Mouse (Mus musculus) left cerebral cortex, adult 11 months (tissue): ENCODE data around the gene Nkd1.

Experiments used
- DNase-seq: peaks from one replicate; pipeline ENCODE4 v3.0.0; 2022; ENCODE audit warnings: low spot score

Gene Nkd1

DNA sequence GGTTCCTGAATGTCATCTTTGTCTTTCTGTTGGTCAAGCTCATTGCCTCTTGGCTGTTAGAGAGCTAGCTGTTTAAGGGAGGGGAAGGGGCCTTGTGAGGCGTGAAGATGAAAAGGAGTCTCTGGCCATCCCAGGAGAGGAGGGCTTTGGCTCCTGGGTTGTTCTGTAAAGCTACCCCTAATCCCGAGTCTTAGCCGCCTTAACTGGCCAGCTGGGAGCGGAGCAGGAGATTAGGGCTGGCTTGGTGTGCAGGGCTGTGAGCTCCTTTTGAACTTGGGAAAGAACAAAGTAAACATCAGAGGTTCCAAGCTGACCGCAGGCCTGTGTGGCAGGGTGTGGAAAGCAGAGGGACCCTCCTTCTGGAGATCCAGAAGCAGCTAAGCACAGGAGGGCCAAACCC, 53.8 kb downstream of the Nkd1 start:
- no peak for DNase-seq

DNA sequence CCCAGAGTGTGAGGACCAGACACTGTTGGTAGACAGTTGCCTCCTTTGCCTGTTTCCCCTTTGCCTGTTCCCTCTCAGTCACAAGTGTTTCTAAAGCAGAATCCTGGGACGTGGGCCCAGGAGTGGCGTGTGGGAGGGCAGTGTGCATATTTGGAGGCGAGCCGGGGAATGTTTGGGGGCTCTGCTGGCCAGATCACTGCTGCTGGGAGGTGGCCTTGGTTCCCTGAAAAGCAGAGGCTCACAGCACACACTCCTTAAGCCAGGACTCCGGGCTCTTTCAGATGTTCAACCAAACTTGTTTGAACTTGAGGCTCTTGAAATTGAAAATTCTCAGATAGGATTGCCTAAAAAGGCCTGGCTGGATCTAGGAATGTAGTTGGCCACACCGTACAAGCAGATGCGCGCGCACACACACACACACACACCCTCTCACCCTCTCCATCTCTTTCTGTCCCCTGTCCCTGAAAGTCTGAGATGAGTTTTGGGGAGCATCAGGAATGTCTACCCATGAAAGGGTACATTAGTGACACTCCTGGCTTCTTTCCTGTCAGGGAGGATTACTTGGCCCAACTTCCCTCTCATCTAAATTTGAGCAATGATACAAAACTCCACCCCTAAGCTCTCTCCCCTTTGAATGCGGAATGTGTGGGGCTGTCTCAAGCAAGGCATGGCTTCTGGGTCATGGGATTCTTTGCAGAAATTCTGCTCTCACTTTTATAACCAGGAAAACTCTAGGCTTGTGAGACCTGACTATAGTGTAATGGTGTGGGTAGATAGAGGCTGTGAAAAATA, 55.4 kb downstream of the Nkd1 start:
- DNase-seq, result no peak

DNA sequence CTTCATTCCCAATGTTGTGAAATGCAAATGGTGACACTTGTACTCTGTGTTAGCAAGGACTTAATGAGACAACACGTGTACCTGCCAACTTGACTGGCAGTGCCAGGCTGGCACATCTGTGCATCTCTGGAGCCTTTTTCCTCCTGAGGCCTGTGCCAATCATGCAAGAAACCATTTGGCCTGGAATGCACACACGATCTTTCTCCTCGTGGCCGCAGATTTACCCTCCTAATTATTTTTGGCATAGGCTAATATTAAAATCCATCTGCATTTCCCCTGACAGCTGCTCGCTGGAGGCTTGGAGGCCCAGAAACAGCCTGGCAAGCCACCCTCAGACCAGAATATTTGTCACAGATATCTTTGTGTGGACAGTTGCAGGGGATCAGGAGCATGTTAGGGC, 56.5 kb downstream of the Nkd1 start:
- DNase-seq, result no peak

DNA sequence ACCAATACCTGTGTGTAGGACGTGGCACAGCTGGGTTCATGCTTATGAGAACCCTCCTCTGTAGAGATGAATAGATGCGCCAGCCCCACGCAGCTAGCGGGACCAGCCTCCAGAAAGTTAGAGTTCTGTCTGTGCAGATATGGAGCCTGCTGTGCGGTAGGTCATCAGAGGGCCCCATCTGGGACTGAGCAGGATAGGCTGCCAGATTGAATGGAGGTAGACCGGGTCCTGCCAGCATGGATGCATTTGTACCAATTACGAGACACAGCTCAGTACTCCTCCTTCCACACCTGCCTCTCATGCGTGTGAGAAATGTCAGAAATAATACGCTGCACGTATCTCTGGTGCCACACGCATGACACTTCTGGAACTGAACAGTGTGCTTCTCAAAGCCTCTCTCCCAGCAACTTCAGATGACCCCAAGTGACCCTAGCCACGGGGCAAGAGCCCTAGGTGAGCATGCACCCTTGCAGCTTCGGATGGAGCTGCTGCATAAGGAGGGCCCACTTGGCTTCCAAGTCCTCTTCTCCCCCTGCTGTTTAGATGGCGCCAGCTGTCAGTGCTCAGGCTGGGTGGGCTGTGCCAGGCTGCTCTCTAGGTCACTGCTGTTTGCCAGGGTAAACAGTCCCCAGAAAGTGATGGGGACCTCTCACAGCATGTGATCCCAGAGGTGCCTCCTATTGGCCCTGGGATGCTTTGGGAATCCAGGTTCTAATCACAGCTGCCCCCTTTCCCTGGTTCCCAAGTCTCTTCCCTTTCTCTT, 57.4 kb downstream of the Nkd1 start:
- DNase-seq, result no peak

DNA sequence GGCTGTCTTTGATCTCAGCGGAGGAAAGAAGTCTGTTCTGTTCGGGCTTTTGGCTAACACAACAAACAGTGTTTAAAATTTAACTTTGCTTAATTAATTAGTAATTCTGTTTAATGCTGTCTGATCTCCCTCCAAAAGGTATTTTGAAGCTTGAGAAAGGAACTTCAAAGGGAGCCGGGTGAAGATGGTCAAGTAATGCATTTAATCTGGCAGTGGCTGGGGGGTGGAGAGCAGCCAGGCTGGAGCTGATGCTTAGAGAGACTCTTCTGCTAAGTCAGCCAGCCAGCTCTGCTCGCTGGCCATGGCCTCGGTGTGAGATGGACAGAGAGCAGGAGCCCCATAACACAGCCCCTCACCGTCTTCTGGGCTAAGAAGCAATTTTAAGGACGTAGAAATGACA, 58.1 kb downstream of the Nkd1 start:
- DNase-seq, result no peak

DNA sequence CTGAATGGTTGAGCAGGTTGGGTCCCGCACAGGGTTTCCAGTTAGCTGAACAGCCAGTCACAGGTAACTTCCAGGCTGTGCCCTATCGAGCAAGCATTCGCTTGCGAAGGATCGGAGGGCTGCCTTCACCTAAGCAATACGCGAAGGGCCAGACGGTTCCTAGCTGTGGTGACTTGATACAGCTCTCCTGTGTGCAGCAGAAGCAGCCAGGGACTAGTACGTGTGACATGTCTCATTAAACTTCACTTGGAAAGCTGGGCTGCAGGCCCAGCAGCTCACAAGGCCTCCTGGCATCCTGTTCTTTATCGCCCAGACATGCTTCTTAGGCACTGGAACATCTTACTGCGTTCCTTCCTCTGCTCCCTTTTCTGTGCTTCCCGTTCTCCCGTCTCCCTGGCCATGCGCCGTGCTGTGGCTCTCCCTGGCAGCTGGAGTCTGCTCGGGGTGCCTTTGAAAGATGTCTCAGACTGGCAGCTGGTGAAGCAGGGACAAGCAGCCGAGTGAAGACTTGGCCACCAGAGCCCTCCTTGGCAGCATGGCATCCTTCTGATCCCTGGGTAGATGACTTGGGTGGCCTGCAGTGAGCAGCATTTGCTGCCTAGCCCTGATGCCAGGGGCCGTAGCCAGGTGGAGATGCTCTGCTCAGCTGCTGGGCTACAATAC, 58.6 kb downstream of the Nkd1 start:
- DNase-seq, result no peak

DNA sequence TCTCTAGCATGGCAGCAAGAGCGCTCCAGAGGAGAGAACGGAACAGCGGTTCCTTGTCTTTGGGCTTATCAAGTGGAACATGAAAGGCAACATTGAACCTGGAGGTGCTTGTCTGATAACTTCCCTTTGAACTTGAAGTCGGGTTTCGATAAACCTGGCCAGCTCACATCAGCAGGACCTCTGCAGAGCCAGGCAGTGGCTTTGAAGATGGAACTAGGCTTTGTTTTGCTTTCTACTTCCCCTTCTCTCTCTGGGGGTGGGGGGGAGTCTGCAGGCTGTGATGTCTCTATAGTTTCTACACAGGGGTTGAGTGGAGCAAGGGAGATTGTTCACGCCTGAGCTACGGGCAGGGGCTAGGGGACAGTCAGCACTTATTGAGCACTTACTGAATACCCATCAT, 59.6 kb downstream of the Nkd1 start:
- no peak for DNase-seq

DNA sequence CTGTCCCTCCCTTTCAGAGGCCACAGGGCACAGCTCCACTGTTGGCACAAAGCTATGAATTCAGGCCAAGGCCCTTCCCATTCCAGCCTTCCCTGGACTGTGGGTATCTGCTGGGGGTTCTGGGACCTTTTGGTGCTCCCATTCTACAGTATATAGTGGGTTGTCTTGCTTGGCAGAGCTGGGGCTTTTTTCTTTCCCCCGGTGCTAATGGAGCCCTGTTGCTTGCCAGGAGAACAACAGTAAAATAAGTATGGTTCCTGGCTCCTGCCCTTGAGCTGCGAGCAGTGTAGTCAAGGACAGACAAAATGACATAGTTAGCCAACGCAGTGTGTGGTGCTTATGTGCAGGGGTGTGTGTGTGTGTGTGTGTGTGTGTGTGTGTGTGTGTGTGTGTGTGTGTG, 62.7 kb downstream of the Nkd1 start:
- DNase-seq, result no peak

DNA sequence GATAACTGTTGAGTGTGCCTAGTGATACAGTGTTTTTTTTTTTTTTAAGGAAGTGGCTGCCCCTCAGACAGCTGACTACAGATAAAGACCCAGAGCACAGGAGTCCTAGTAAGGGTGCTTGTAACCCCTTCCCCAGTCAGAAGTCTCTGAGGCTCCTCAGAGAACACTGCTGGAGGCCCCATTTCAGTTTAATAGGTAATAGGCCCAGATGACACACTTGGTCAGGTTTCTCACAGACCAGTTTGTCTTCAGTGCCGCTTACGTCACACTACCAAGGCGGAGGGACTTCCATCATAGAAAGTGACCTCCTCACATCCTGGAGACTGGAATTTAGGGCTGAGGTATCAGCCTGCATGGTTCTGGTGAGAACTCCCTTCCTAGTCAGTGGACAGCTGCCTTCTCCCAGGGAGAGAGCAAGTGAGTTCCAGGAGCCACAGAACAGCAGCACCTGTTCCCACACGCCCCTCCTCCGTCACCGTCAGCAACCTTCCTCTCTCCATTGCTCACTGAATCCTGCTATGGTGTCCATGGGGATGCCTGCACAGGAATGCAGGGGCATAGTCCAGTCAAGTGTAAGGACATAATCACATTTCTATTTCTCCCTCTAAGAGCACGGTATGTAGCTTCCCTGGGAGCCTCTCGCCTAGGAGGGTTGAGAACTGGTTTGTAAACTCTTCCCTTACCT, 67.2 kb downstream of the Nkd1 start:
- no peak for DNase-seq

DNA sequence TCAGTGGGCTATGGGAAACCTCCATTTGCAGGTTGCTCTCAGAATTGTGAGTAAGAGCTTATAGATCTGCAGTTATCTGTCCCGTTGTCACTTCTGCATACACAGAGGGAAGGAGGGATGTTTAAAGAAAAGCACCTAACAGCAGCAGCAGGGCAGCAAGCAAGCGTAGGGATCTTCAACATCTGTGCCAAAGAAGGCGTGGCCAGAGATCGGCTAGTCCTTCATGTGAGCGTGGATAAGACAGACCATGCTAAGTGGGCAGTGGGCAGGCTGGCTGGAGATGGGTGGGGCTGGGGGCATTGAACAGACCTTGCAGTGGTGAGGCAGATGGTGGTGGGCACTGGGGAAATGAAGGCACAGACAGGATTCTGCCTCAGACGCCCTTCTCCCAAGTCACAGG, 69.1 kb downstream of the Nkd1 start:
- no peak for DNase-seq

DNA sequence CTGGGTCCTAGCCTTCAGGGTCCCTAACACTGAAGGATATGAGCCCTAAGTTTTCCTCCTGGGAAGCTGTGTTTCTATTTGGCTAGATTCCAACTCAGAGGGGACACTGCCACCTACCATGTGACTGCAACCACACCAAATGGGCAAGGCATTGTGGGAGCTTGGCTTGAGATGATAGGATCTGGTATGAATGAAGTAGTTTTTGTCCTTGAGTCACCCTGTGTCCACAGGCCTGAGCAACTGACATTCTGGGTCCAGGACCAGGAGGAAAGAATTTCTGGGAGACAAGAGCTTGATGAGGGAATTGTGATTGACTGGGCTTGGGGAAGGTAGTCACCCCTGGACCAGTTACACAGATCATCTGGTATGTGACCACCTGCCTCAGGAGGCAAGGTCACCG, 72.8 kb downstream of the Nkd1 start:
- no peak for DNase-seq

DNA sequence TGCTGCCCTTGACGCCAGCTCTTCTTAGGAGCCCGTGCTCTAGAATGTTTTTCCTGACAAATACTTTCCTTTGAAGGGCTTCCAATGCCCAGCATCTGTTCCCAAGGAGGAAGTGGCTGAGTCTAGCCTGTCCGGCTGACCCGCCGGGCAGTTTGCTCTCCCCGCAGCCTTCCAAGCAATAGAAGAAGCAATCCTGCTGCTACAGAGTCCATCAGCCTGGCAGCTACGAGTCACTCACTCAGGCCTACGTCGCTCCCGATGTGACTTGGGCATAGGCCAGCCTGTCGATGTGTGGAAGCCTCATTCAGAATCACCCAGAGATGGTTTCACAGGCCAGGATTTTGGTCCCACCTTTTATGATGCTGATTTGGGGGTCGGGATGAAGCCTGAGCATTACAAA, 74.9 kb downstream of the Nkd1 start:
- DNase-seq, result no peak

DNA sequence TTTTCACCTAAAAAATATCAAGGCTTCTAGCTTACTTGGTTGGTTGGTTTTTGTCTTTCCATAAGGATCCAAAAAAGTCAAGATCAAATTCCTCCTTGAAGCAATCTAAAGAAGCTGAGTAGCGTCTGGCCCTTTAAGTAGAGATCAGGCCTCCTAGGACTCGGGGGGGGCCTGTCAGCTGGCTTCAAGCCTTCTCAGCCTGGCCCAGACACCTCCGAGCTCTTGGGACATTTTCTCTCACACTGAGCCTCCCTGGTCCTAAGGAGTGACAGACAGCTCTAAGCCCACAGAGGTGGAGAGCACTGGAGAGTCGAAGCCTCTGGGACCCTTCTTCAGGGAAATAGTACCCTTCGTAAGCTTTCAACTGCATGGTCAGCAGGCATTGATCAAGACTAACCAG, 77.4 kb downstream of the Nkd1 start:
- no peak for DNase-seq

DNA sequence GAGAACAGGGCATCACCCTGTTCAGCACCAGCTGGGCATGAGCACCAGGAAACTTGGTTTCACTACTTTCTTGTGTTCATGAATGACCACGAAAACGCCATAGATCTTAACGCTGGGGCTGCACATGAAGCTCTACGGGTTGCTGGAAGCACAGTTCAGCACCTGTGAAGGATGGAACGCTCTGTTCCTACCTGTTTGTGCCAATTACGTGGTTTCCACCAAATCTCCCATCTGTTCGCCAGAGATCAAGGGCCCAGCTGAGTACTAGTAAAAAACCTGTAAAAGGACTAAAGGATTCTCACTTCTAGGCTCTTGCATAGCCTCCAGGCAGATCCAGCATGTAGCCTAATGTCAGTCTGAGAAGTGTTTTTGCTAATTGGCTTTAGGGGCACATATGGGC, 78.3 kb downstream of the Nkd1 start:
- no peak for DNase-seq

DNA sequence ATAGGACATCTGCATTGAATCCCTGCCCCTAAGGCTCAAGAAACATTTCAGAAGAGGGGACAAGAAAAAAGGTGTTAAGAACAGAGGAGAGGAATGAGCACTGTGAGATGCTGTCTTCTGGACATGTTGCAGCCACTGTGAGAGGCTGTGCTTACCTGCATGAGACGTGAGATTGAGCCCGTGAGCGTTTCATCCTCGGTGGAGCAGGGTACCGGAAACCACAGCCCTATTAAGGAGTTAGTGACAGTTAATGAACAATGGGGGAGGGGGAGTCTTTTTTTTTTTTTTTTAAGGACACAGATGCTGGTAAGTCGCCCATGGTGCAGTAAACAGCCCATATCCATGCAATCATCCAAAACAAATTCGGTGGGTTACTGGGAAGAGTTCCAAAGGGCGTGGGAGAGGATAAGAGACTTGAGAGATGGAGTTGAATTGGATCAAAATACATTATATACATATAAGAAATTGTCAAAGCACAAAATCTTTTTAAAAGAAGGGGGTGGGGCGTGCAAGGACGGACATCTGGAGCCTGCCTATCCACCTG, 82.4 kb downstream of the Nkd1 start:
- no peak for DNase-seq

DNA sequence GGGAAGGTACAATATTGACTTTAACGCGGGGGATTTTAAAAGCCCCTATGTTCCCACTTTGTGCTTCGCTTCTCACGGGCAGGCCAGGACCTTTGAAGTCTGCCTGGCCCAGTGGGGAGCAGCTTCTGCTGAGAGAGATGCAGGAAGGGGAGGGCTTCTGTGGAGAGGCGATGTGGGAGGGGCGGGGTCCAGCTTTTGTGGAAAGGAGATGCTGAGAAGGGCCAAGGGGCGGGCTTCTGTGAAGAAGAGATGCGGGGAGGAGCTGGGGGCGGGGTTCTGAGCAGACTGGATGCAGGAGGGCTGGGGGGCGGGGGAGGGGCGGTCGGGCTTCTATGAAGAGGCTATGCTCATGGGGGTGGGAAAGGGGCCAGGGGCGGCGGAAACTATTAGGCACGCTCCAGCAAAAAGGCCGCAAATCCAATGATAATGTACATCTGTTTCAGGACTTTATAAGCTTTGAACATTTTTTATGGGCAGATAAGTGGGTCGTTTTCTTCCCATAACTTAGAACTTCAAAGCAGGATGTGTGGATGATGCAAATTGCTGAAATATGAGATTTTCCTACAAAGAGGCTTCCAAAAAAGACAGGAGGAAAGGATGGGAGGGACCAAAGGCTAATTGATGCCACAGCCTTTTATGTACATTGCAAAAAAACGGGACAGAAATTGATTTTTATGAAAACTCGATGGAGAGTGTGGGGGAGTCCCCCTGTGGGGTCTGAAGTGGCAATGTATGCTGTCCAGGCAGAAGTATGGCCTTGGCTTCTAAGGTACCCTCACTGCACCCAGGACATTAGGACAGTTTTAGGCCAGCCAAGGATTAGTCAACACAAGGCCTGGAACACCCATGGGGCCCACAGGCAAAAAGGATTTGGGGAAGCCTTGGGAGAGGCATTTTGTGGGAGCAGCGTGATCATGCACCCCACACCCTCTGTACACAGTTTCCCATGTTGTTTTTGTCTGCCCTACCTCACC, 83.2 kb downstream of the Nkd1 start:
- no peak for DNase-seq

DNA sequence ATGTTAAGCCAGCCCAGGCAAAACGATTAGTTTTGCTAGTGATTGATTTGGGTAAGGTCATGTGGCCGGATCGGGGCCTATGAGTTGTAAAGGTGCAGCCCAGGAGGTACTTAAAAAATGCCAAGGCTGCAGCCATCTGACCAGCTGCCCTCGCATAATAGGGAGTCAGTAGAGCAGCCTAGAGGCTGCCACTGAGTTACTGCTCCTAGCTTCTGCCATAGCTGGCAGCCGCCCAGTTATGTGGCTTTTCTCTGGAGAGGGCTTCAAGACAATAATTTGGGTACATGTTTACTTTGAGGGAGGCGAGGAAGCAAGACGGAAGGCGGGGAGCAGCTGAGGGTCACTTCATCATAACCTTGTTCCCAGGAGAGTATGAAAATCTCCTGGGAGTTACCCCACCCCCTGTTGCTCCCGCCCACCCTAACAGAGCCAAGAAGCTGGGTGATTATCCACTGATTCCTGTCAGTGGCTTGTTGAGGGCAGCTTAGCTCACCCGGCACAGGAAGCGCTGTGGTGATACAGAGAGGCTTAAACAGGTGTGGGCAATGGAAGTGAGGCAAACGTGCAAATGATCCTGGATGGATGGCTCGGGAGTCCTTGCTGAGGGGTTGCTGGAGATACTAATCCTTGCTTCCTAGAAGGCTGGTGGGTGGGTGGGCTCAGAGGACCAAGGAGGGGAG, 84.3 kb downstream of the Nkd1 start:
- DNase-seq, result no peak

DNA sequence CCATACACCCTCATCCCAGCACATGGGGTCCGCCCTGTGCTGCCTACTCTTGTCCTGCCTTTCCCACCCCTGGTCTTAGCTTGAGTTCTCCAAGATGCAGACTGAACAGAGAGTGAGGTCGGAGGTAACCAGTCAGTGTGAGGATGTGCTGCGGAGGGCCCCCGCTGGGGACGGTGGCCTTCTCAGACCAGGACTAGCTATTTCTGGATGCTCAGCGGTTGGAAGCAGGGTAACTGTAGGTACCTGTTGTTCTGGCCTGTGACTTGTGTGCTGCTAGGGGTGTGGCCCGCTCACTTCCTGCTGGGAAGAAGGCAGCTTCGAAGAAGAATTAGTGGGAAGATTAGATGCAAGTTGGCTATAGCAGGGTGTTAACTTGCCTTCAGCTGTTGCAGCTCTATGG, 87.9 kb downstream of the Nkd1 start:
- DNase-seq, result no peak

DNA sequence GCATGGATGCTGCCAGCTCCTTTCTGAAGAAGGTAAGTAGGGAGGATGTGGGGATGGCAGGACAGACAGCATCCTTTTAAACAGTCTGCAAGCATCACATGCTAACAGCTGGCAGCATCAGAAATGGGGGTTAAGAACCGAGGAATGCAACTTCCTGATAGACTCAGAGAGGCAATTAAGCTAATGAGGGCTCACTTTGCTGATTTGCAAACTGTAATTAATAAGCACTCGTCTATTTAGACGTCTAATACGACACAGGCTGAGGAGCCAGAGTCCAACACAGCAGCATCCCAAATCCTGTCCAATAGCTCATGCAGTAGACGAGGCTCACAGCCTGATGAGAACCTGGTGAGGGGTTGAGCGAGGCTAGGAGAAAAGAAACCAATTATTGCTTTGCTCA, 89.1 kb downstream of the Nkd1 start:
- no peak for DNase-seq

DNA sequence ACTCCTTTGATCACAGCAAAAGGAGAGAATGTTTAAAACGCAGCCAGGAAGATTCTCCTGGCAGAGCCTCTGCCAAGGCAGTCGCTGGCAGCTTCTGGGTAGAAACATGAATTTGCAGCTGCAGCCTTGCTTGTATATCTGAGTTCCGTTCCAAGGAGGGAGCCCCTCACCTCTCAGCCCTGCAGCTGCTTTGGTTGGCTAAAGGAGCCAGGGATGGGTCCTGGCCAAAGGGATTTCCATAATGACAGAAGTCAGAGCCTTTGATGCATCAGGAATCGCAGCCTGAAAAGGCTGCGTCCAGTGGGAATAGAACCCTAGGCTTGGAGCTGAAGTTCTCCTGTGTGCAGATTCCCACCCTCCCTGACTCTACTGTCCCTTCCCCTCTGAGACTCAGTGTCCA, 93.8 kb downstream of the Nkd1 start:
- DNase-seq, result no peak

DNA sequence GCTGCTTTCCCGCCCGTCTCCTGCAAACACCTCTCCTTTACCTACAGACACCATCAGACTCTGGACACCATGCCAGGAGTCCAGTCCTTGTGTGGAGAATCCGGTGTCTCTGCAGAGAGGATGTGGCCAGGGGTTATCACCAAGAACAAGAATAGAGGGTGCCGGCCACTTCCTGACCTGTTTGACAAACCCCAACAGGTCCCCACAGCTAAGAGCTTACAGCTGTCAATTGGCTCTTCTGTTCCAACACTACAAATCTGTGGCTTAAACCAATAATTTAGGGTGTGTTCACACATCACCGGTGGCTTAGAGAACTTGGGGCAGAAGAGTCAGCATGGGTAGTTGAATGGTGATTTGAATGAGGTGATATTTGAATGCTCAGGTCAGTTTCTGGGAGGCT, 97.5 kb downstream of the Nkd1 start:
- DNase-seq, result no peak
